Mouse (Mus musculus) limb, embryonic 12.5 days (tissue): ENCODE results near the gene Bhlhe41. TPM values are rescaled to one million over a fixed set of nuclear protein-coding genes. Genes with fewer than 3 reads are reported as not detected.

ENCODE experiments used
- ATAC-seq: fragments of 200-750 bp; cut with Nextera tagmentation; 2 replicates; pipeline ENCODE4 v1.8.0; 2017; ENCODE audit warnings: low read depth, moderate TSS enrichment; ENCODE audit not compliant: insufficient number of reproducible peaks, insufficient read depth, low FRiP score, low TSS enrichment
- H3K27ac ChIP-seq: fragments of 300-500 bp; sonication (generic); 2 replicates; pipeline ENCODE4 v1.5.1; 2016; ENCODE audit warnings: mild to moderate bottlenecking, moderate library complexity
- H3K27me3 ChIP-seq: fragments of 300-500 bp; sonication (generic); 2 replicates; pipeline ENCODE4 v1.6.1; 2016; ENCODE audit warnings: mild to moderate bottlenecking, moderate library complexity
- H3K36me3 ChIP-seq: fragments of 300-500 bp; sonication (generic); 2 replicates; pipeline ENCODE4 v1.6.1; 2016; ENCODE audit warnings: mild to moderate bottlenecking, moderate library complexity
- H3K4me1 ChIP-seq: fragments of 300-500 bp; sonication (generic); replicated peaks from 2 replicates; pipeline ENCODE4 v1.6.1; 2016
- H3K4me2 ChIP-seq: fragments of 300-500 bp; sonication (generic); 2 replicates; pipeline ENCODE4 v1.6.1; 2016; ENCODE audit warnings: mild to moderate bottlenecking, moderate library complexity
- H3K4me3 ChIP-seq: fragments of 300-500 bp; sonication (generic); replicated peaks from 2 replicates; pipeline ENCODE4 v1.5.1; 2016; ENCODE audit warnings: mild to moderate bottlenecking
- H3K9ac ChIP-seq: fragments of 300-500 bp; sonication (generic); replicated peaks from 2 replicates; pipeline ENCODE4 v1.6.1; 2016; ENCODE audit warnings: mild to moderate bottlenecking, moderate library complexity
- H3K9me3 ChIP-seq: fragments of 300-500 bp; sonication (generic); 2 replicates; pipeline ENCODE4 v1.6.1; 2016; ENCODE audit warnings: mild to moderate bottlenecking, moderate library complexity
- WGBS: fragments of 180-500 bp; shearing (Covaris S2); methylation state at CpG from one replicate; pipeline ENCODE4 v1.1.7; 2016; 5-methylcytosine and 5-hydroxymethylcytosine counted together
- polyA plus RNA-seq: library from polyadenylated mRNA; unstranded; fragments of >200 nt; fragmentation: Nextera tagmentation; extraction: Ambion mirVana; gene quantifications from 2 replicates; pipeline ENCODE4 v1.2.1, GENCODE M21; 2016

The Bhlhe41 gene
- polyA plus RNA-seq, 1 experiment from 2014 or later = 0.98 TPM

DNA sequence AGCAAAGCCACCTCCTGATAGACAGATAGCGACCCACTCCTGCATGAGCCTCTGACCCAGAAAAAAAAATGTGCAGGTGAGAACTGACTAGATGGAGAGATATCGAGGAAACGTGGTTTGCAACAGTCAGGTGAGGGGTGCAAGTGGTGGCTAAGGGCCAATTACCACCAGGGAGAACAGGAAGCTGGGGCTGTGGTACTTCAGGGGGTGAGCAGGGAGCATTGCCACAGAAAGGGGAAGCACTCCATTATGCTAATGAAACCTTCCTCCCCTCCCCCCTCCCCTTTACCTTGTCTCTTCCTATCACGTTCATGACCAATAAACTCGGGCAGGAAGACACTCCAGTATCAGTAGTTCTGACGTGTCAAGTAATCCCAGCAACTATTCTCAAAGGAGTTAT, 30.0 kb downstream of the Bhlhe41 start:
- no peaks in the 10 kb centered on the region for H3K27me3 ChIP-seq
- no peaks in the 10 kb centered on the region for H3K9me3 ChIP-seq
- no peaks in the 10 kb centered on the region for H3K36me3 ChIP-seq
- no peak overlapping the region for H3K4me3 ChIP-seq
- no peak overlapping the region for H3K9ac ChIP-seq
- no peak for ATAC-seq
- no peaks in the 10 kb centered on the region for H3K4me1 ChIP-seq
- 47% methylated on average over 6 of the region's 6 CpGs for WGBS
- H3K4me2 ChIP-seq = no peak overlapping the region
- no peak overlapping the region for H3K27ac ChIP-seq

DNA sequence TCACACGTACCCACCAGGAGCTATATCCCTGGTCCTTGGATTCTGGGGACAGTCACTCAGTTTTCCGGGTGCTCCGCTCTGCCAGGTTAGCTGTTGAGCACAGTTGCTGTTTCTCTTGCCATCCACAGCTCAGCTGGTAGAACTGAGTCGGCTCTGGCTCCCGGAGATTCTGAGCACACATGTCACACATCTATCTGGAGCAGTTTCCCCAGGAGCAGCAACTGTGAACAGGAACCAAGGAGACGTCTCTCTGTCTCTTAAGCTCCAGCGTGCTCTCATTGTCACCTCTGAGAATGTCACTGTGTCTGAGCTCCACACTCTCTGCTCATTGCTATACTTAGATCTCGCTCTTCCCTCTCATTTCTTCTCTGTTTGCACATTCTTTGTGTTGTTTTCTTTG, 32.4 kb downstream of the Bhlhe41 start:
- no peaks in the 10 kb centered on the region for H3K4me1 ChIP-seq
- no peak for ATAC-seq
- no peaks in the 10 kb centered on the region for H3K27me3 ChIP-seq
- no peak overlapping the region for H3K4me3 ChIP-seq
- no peaks in the 10 kb centered on the region for H3K9me3 ChIP-seq
- no peak overlapping the region for H3K9ac ChIP-seq
- no peaks in the 10 kb centered on the region for H3K36me3 ChIP-seq
- no peak overlapping the region for H3K27ac ChIP-seq
- H3K4me2 ChIP-seq = no peak overlapping the region
- 79% methylated on average over 8 of the region's 8 CpGs for WGBS

DNA sequence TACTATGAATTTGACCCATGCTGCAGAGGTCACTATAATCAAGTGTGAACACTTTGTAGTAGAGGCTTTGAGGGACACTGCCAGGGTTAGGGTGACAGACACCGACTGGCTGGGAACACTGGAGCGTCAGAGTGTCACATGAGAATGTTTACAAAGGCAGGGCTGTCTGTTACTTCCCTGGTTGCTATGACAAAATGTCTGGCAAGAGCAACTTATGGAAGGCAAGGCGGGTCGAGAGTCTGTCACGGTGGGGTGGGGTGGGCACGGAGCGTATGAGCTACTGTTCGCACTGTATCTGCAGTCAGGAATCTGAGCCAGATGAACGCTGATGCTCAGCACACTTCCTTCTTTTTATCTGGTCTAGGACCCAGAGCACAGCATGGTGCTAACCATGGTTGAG, 34.7 kb downstream of the Bhlhe41 start:
- 63% methylated on average over 9 of the region's 9 CpGs for WGBS
- Histone ChIP-seq H3K4me2 (no peak overlapping the region), H3K4me1 (no peaks in the 10 kb centered on the region), H3K27me3 (no peaks in the 10 kb centered on the region), H3K4me3 (no peak overlapping the region), H3K36me3 (0 out of 2 replicates have a peak, but pooled peaks cover 2% of the 10 kb centered on the region), H3K9me3 (0 out of 2 replicates have a peak, but pooled peaks cover under 1% of the 10 kb centered on the region), H3K27ac (no peak overlapping the region), H3K9ac (no peak overlapping the region)
- 0 out of 2 replicates have a peak, but pooled peaks have one; percentile 13 for ATAC-seq

DNA sequence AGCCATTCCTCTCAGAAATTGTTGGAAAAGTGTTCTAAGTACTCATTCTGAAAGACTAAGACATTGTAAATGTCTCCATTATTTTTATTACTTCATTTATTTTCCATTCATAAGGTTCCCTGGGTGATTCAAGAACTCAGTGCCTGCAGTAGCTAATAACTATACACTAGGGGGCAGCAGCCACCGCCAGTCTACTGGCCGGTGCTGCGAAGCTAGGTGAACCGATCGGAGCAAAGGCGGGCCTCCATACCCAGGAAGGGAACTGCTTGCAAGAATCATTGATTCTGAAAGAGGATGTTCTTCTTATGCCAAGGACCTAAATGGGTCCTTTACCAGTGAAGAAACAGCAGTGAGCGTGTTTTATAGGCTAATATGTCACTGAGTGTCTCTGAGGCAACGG, 35.2 kb downstream of the Bhlhe41 start:
- H3K9me3 ChIP-seq = peaks cover 6% of the 10 kb centered on the region; the same call in 1 of the 2 replicates
- H3K36me3 ChIP-seq = peaks cover 7% of the 10 kb centered on the region
- ATAC-seq = no peak
- H3K4me2 ChIP-seq = no peak overlapping the region
- no peak overlapping the region for H3K4me3 ChIP-seq
- H3K9ac ChIP-seq = no peak overlapping the region
- WGBS = 16% methylated on average over 8 of the region's 8 CpGs
- no peaks in the 10 kb centered on the region for H3K4me1 ChIP-seq
- H3K27ac ChIP-seq = no peak overlapping the region
- no peaks in the 10 kb centered on the region for H3K27me3 ChIP-seq

DNA sequence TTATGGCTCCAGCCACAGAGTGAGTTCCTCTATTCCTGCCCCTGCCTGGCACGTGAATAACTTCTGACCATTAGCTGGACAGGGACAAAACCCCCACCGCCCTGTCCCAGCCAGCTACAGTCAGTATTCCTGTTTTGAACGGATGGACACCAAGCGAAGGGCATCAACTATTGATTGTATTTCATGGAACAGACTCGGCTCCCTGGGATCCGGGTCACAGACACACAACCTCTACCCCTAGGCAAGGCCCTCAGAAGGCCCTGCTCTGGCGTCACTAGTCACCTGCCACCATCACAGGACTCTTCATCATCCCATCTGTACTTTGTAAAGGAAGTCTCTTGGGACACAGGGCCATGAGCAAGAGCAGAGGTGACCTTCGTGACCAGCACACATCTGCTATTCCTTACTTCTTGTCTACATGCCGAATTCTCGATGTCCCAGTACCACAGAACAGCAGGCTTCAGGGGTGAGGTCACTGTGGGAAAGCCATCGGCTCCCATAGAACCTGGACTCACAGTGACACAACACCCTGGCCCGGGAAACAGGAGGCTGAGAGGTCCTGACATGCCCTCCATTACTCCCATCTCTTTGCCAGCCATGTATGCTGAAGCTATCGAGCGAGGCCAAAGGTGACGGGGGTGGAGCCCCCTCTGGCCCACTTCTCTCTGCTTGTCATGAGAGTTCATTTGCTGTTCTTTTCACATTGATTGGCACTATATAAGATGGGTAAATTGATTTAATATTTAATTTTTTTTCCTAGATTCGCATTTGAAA, 36.1 kb downstream of the Bhlhe41 start:
- ATAC-seq = no peak

DNA sequence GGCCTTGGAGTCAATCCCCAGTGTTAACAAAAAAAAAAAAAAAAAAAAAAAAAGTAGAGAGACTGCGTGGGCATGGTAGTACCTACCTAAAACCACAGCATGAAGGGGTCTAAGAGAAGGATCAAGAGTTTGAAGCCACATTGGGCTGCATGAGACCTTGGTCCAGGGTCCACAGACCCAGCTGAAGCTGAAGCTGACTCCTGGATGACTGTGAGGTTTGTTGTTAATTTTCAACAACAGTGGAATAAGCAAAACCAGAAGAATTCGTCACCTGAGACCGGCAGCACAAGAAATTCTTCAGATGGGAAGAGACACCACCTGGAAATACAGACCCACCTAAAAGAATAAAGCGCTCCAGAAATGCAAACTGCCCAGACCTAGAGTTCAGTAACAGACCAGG, 39.1 kb downstream of the Bhlhe41 start:
- Histone ChIP-seq H3K27me3 (no peaks in the 10 kb centered on the region), H3K4me1 (no peaks in the 10 kb centered on the region; the same call in 1 of the 2 replicates), H3K9ac (no peak overlapping the region), H3K36me3 (peaks cover 12% of the 10 kb centered on the region), H3K4me3 (no peak overlapping the region), H3K27ac (no peak overlapping the region), H3K9me3 (peaks cover 11% of the 10 kb centered on the region; the same call in 1 of the 2 replicates), H3K4me2 (no peak overlapping the region)
- 92% methylated on average over 4 of the region's 4 CpGs for WGBS
- no peak for ATAC-seq

More for the DNA sequence above, 36.1 kb downstream of the Bhlhe41 start:
- H3K9me3 ChIP-seq = peaks cover 11% of the 10 kb centered on the region; the same call in 1 of the 2 replicates
- WGBS = 78% methylated on average over 16 of the region's 16 CpGs
- H3K4me1 ChIP-seq = no peaks in the 10 kb centered on the region
- H3K9ac ChIP-seq = no peak overlapping the region
- H3K4me2 ChIP-seq = no peak overlapping the region
- H3K4me3 ChIP-seq = no peak overlapping the region
- no peaks in the 10 kb centered on the region for H3K27me3 ChIP-seq
- no peak overlapping the region for H3K27ac ChIP-seq
- peaks cover 12% of the 10 kb centered on the region for H3K36me3 ChIP-seq

DNA sequence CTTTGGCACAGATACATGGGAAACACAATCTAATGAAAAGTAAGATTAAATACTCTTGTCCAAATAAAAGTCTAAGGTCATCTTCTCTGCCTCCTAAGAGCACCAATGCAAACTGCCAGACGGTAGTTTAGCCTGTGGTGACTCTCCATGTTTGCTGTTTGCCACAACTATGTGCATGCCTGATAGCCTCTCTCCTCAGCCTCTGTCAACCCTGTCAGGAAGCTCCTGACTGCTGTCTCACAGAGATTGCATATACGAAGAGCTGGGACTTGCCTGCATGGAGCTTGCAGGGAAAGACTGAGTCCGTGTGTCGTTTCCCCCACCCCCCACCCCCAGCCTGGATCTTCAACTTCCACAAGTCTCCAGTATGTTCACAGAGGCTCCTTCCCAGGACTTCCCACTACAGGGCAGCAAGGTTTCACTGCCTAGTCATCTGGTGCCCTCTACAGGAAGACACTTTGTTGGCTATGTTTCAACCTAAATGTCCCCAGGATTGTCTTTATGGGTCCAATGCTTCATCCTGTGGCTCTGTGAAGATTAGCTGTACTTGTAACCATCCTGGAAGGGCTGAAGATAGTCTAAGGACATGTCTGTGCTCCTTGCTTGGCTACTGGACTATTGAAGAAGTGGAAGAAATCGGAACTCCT, 41.6 kb downstream of the Bhlhe41 start:
- WGBS = 57% methylated on average over 5 of the region's 5 CpGs
- Histone ChIP-seq H3K4me2 (no peak overlapping the region), H3K9ac (no peak overlapping the region), H3K27ac (no peak overlapping the region), H3K36me3 (peaks cover 23% of the 10 kb centered on the region), H3K4me3 (no peak overlapping the region), H3K27me3 (no peaks in the 10 kb centered on the region), H3K9me3 (peaks cover 11% of the 10 kb centered on the region; the same call in 1 of the 2 replicates), H3K4me1 (no peaks in the 10 kb centered on the region; the same call in 1 of the 2 replicates)
- no peak for ATAC-seq

DNA sequence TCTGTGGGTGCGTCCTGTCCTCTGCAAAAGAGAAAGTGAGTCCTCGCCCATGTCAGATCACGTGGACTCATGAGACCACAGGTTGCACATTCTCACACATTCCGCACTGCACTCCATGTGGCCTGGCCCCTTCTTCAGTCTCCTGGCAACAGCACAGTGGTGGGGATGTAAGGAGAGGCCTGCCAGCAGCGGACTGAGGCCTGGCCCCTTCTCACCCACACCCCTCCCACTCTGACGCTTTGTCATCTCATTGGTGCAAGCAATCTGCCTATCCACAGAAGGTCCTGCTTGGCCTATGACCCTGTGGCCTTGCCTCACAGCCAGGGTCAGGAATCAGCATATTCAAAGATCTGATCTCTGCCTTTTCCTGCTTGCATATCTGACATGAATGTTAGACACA, 42.3 kb downstream of the Bhlhe41 start:
- H3K36me3 ChIP-seq = peaks cover 28% of the 10 kb centered on the region
- no peak overlapping the region for H3K4me2 ChIP-seq
- H3K27ac ChIP-seq = no peak overlapping the region
- H3K4me3 ChIP-seq = no peak overlapping the region
- ATAC-seq = no peak
- peaks cover 11% of the 10 kb centered on the region; the same call in 1 of the 2 replicates for H3K9me3 ChIP-seq
- no peak overlapping the region for H3K9ac ChIP-seq
- 58% methylated on average over 6 of the region's 6 CpGs for WGBS
- H3K4me1 ChIP-seq = no peaks in the 10 kb centered on the region; the same call in 1 of the 2 replicates
- no peaks in the 10 kb centered on the region for H3K27me3 ChIP-seq

DNA sequence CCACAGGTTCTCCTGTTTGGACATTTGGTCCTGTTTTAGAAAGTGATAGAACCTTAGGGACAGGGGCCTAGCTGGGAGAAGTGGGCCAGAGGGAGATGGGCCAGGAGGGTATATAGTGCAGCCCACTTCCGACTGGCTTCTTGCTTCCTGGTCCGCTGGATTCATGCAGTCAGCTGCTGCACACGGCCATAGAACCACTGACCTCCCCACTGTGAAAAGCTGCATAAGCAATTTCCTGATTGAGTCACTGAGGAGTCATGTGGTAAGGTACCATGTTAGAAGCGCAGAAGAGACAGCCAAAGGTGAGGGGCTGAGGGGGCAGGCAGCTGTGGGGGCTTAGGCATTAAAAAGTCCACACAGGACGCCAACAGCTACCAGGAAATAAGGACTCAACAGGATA, 43.1 kb downstream of the Bhlhe41 start:
- H3K27me3 ChIP-seq = no peaks in the 10 kb centered on the region
- peaks cover 37% of the 10 kb centered on the region for H3K36me3 ChIP-seq
- peaks cover 11% of the 10 kb centered on the region; the same call in 1 of the 2 replicates for H3K9me3 ChIP-seq
- no peak overlapping the region for H3K4me2 ChIP-seq
- 76% methylated on average over 5 of the region's 5 CpGs for WGBS
- no peak for ATAC-seq
- H3K4me1 ChIP-seq = no peaks in the 10 kb centered on the region; the same call in 1 of the 2 replicates
- no peak overlapping the region for H3K4me3 ChIP-seq
- H3K27ac ChIP-seq = no peak overlapping the region
- H3K9ac ChIP-seq = no peak overlapping the region

DNA sequence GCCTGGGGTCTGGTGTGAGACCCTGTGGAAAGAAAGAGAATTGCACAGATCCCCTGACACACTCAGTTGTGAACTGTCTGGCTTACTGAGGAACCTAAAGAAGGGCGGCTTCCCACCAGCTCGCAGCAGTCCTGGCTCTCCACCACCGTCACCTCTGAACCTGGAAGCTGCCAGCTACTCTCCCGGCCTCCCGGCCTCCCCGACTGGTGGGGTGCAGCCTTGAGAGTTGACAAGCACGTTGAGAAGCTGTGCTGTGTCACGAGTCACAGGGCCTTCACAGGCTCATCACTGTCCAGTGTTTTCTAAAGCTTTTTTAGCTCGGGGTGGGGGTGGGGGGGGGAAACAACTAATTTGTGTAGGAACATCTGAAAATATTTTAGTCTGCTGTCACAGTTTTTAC, 46.2 kb downstream of the Bhlhe41 start:
- Histone ChIP-seq H3K27me3 (no peaks in the 10 kb centered on the region), H3K36me3 (peaks cover 50% of the 10 kb centered on the region), H3K4me1 (peaks cover 3% of the 10 kb centered on the region), H3K27ac (no peak overlapping the region), H3K4me2 (no peak overlapping the region), H3K4me3 (no peak overlapping the region), H3K9ac (no peak overlapping the region), H3K9me3 (no peaks in the 10 kb centered on the region)
- no peak for ATAC-seq
- WGBS = 88% methylated on average over 9 of the region's 9 CpGs

DNA sequence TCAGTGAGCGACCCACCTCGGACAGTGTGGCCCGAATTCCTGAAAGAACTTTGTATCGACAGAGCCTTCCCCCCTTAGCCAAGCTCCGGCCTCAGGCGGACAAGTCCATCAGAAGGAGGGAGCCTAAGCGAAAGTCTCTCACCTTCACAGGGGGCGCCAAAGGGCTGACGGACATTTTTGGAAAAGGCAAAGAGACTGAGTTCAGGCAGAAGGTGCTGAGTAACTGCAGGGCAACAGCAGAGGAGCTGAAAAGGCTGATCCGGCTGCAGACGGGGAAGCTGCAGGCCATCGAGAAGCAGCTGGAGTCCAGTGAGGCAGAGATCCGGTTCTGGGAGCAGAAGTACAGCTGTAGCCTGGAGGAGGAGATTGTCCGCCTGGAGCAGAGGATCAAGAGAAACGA, 50.2 kb downstream of the Bhlhe41 start:
- H3K4me2 ChIP-seq = no peak overlapping the region
- H3K36me3 ChIP-seq = peaks cover 78% of the 10 kb centered on the region
- no peak overlapping the region for H3K27ac ChIP-seq
- no peak overlapping the region for H3K4me3 ChIP-seq
- H3K9ac ChIP-seq = no peak overlapping the region
- H3K9me3 ChIP-seq = no peaks in the 10 kb centered on the region
- 33% methylated on average over 15 of the region's 15 CpGs for WGBS
- H3K27me3 ChIP-seq = no peaks in the 10 kb centered on the region
- H3K4me1 ChIP-seq = peaks cover 3% of the 10 kb centered on the region; the same call in 1 of the 2 replicates
- no peak for ATAC-seq
